Mouse (Mus musculus) stomach, postnatal 0 days (tissue): Measurements from ENCODE around the gene Ptdss2.

ENCODE experiments used
- CTCF ChIP-seq: IDR thresholded peaks from 2 replicates; pipeline ENCODE4 v1.5.1; 2016; ENCODE audit warnings: antibody characterized with exemption, low read depth, mild to moderate bottlenecking, moderate library complexity
- EP300 ChIP-seq: optimal IDR thresholded peaks from 2 replicates; pipeline ENCODE3; 2016; ENCODE audit warnings: antibody characterized with exemption

GRCm38 (mm10) chr7:141120605-141121004 is 1.6 kb upstream of the Ptdss2 start:
- no peak for TF ChIP-seq EP300
- no peak for TF ChIP-seq CTCF
